Mouse (Mus musculus) kidney, postnatal 36 days (tissue): ENCODE measurements around the gene Tenm1.

Source experiments
- DNase-seq, 2 experiments: peaks; one replicate each; pipeline ENCODE4 v3.0.0; 2021 to 2022; ENCODE audit warnings: mixed read lengths in 2 of 2

The Tenm1 gene

DNA sequence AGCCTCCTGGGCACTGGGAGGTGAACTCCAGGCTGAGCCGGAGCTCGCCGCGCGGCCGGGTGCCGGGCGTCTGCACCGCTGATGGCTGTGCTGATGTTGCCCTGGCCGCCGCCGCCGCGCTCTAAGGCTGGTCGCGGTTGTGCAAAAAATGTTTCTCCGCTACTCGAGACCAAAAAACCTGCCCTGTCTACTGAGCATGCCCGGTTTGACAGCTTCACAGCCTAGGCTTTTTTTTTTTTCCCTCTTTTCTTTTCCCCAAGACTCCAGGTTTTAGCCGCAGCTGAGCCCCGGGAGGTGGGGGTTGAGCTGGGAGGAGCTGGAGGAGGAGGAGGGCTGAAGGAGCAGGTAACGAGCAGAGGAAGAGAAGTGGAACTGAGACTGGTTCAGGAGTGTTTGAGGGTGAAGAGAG lies at the start of gene Tenm1:
TSS of gene Tenm1 (minus strand) at position 272 of the 409 bp plus-strand sequence.
- no peak for DNase-seq

DNA sequence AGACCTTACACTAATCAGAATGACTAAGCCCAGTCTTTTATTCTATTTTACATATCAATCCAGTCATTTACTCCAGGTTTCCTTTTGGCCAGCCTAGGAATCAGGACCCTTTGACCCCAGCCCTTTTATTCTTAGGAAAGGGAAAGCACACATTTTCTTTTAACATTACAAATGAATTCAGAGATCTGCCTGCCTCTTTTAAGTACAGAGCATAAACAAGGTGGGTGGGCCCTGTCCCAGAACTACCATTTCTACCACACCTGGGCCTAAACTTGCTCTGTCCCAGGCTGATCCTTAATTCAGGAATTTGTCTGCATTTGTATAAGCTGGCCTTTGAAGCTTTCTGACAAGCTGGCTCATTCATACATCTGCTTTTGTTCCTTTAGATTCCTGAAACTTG lies 38.4 kb upstream of the Tenm1 start:
- no peak for DNase-seq

DNA sequence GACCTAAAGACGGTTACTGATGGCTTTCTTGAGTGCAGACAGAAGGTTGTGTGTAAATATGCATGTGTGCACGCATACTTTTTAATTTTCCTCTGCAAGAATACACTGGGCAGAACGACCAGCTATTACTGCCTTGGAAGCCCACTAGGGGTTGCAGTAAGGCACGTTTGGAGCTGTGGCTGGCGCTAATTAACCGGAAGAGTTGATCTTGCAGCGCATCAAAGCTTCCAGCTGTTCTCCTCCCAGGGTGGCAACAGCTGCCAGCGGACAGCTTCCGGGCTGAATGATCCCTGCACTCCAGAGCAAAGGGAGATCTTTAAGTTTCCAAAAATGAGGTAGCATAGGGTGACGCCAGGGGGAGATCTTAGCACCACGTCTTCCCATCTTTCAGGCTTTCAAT lies 1.7 kb upstream of the Tenm1 start:
- DNase-seq = no peak

DNA sequence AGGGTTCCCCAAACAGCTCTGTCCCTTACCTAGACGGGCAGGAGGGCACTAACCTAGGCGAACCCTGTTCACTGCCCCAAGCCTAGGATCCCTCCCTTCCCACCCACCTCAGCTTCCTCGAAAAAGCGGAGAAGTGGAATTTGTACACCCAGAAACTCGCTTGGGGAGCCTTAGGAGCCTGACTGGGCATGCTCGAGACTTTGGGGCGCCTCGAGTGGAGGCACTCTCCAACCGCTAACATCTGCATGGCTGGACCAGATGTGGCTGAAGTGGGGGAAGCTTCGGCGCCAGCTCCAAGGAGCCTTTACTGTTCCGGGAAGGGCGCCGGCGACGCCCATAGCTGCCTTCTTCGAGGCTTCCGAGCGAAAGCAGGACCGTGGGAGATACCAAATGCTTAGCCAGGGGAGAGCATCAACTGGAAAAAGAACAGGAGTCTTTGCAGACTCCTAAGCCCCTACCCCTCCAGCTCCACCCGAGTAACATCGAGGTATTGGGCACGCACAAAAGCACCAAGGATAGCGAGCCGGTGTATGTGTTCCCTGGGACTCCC lies 1.1 kb upstream of the Tenm1 start:
- DNase-seq = no peak

DNA sequence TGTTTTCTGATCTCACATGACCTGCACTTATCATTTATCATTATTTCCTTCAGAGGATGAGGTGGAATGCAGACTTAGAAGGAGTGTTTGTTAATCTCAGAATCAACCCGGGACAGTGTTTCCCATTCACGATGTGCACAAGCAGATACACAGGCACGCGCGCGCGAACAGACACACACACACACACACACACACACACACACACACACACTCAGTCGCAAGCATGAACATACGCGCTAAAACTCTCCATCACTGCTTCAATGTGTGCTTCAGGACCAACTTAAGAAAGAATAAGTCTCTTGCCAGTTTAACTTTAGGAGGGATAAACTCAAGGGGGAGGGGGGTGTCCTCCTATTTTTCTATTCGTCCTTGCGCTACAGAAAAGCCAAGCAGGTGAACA lies 411 bp upstream of the Tenm1 start:
- no peak for DNase-seq

DNA sequence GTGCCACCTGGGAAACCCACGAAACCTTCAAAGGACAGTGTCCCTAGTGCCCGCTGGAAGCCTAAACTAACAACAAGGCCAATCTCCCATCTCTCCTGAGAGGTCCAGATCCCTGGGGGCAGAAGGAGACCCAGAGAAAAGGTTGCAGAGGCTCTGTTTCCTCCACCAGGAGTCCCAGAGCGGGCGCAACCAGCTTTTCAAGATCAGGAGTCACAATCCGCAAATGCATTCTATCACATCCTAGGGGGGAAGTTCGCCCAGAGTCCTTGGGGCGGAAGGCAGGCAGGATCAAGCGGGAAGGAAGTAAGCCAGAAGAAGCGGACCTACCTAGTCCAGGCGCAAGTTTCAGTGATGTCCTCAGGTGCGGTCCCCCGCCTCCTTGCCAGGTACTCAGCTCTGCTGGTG lies 963 bp downstream of the Tenm1 start:
- no peak for DNase-seq

DNA sequence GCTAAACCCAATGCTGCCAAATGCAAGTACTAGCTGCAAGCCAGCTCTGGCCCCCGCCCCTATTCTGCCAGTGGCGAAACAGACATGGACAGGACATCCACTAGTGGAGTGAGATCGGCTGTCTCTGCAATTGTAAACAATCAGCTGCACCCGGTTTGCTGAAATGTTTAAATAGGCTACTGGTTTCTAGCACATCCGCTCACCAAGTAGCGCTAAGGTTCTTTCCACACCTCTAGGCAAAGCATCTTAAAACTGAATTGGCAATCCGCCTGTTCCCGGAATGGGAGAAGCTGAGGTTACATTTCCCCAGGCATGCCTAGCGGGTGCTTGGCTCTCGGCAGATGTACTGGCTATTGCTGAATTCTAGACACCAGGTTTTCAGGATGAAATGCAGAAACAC lies 1.8 kb downstream of the Tenm1 start:
- no peak for DNase-seq

DNA sequence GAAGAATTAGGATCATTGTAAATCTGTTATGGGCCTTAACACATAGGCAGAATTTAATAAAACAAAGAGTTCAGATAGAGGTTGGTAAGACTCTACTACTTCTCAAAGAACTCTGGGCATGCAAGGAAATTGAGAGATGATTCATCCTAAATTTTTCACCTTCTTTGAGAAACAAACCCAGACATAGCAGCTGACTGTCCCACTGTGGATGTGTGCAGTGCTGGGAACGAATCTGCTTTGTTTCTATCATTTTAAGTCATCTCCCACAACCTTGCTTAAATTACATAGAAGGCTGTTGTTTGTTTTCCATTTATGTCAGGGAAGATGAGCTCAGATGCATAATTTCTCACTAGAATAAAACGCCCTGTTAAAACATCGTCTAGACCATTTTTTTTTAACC lies 31.0 kb downstream of the Tenm1 start:
- no peak for DNase-seq

DNA sequence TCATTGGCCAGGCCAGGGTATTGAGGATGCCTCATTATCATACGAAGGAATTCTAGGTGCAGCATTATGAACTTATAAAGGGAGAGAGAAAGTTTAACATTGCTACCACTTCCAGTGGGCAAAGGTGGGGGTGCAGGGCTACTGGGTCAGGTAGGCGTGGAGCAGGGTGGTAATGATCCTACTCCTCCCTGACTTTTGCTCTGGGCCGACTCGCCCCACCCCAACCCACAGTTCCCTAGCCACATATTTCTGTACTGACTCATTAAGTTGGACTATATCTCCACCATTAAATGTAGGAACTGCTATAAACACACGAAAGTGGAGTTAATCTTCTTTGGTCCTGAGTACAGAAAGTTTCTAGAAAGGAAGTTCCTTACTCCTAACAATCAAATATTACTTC lies 40.8 kb downstream of the Tenm1 start:
- DNase-seq = no peak

DNA sequence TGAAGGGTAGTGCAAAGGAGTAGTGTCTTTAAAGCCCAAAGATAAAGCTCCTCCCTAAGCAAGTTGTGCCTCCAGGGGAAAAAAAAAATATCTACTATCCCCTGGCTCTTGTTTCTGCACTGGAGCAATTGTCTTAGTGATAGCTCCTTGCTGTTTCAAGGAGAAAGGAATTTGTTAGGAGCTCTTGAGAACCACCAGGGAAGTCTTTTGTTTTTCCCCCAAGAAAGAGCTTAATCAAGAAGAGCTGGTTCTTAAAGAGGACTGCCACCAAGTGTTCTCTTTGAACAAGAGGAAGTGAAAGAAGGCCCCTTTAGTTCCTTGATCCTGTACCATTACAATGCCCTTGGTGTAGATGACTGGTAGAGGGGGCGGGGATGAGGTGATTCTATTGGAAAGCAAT lies 56.4 kb downstream of the Tenm1 start:
- DNase-seq = no peak

DNA sequence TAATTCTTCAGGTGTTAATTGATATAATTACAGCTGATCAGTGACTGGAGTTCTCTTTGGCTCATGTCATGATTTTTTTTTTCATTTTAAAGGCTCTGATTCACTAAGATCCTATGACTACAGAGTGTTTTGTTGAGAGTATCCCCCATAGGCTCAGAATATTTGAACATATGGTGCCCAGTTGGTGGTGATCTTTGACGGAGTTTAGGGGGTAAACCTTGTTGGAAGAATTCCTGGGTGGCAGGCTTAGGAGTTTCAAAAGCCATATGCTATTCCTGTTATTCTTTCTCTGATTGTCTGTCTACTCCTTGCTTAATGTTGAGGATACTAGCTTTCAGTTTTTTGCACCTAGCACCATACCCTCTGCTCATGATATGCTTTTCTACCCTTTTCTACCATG lies 109.6 kb downstream of the Tenm1 start:
- no peak for DNase-seq

DNA sequence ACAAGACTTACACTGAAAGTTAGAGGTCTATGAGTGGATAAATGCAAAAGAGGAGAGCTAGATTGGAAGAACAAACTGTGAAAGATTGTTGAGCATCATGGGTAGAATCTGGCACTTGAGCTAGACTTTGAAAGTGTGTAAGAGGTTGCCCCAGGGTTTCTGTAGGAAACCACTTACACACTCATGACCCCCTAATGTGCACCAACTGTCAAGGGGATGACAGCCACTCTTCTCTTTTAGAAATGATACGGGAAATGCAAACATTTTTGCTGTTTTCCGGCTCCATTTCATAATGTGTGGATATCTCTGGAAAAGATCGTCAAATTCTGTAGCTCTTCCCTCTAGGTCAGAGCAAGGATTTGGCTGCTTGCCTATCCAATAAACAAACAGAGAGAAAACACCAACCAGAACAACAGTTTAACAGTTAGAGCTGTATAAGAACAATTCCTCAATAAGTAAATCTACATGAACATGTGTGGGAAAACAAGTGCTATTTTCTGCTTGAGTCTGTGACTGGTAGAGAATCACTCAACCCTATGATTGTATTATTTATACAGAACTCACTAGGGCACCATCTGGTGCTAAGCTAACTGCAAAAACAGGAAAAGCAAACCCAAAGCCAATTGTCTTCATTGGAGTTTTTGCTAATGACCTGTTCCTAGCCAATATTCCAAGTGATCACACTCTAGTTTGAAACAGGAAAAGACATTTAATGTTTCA lies 111.0 kb downstream of the Tenm1 start:
- no peak for DNase-seq

DNA sequence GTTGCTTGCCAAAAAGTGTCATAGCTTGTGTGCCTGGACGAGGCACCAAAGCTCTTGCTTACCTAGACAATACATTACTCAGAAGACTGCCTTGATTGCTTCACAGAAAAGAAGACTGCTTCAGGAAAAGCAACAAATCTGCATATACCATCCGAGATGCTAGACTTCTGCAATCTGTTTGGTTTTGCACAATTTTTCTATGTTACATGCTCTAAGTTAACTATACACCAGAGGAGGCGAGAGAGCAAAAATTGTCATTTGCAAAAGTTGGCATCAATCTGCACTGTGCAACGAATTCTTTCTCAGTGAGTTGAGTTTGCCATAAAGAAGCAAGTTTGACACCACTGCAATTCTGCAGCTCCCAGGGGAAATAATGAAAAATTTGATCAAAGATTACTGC lies 193.1 kb downstream of the Tenm1 start:
- DNase-seq = no peak

DNA sequence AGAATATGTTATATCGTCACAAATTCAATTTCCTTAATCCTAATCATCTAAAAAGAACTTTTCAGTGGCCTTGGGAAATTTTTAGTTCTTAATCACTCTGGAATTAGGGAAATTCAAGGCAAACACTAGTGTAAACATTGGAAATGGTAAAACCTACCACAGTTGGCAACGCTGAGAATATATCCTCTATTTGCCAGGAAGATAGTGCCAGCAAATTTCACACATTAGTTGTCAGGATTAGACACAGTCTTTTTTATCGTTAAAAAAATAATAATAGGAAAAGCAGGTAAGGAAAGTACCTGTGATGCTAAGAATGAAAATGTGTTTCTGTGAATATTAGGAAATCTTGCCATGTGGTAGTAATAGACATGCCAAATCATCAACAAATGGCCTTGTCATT lies 223.9 kb downstream of the Tenm1 start:
- no peak for DNase-seq

DNA sequence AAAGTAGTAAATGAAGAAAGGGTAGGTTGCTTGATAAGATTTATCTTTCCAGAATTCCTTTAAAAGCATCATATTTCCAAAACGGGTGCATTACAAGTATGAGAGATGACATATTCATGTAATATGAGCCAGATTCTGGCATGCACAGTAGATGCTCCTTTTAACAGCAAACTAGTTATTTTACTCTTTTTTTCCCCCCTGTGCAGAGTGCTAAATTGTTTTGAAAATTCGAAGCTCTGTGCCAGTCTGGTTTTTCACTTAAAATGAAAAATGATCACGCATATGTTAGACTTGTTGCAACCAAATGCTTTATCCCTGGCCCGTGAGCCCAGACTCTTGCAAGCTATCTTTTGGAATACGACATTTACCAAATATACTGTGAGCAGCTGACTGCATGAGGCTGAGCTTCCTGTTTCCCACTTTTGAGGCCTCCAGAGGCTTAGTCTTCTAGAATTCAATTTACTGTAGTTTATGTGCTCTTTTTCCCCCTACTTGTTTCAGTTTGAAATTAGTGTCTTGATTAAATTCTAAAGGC lies 226.6 kb downstream of the Tenm1 start:
- DNase-seq = no peak

DNA sequence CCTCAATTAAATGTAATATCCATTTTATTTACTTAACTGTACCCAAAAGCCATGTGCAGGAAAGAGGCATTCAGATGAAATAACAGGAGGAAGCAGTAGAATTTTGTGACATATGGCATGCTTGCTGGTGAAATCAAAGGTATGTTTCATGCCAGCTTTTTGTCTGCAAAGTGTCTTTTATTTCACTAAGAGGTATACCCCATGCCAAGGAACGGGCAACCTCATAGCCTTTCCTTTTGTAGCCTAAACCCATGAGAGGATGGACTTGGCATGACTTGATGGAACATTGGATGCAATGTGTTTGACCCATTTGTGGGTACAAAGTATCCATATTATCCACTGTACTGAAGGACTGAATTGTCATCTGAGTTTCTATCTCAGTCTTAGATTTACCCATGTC lies 246.0 kb downstream of the Tenm1 start:
- DNase-seq = no peak

DNA sequence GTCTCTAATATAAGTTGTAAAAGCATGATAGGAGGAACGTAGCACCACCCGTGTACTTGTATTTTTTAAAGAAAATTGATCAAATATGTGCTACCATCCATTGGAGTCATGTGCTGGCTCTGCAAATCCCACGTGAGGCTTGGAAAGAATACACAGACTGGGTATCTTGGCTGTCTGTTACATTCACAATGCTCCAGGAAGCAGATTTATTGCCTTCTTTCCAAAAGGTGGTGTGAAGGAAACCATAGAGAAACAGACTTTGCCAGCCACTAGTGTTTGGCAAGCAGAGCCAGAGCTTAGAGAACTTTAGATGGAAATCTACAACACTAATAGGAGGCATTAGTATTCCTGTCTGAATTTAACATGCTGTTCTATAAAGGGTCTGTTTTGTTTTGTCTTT lies 277.4 kb downstream of the Tenm1 start:
- no peak for DNase-seq

DNA sequence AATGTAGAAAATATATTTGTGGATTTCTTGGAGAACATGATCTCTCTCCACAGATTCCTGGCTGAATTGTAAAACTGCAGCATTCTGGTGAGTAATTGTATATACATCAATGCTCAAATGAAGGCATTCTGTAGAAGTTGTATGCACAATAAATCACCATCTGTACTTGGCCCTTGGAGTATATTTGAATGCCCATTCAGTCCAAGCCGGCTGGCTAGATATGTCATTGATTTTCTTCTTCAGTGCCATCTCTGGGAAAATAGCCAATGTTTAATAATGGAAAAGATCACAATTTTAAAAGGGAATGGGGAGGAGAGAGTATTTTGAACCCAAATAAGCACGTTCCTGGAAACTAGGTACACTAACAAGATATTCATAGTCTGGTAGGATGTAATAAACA lies 299.2 kb downstream of the Tenm1 start:
- DNase-seq = no peak

DNA sequence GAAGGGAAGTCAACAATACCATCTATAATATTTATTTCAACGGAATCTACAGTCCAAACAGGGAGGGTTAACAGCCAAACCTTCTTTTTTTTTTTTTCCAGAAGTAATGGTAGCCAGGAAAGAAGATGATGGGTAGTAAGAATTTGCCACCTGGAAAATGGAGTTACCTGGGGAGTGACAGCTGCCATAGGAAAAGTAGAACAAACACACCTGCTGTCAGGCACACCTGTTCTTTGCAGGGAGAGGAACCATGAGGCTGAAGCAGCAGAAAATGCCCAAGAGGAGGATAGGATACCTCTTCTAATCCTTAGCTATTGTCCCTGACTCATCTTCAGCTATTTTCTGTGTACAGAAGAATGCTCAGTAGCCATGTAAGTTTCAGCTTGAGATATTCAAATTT lies 306.4 kb downstream of the Tenm1 start:
- no peak for DNase-seq

DNA sequence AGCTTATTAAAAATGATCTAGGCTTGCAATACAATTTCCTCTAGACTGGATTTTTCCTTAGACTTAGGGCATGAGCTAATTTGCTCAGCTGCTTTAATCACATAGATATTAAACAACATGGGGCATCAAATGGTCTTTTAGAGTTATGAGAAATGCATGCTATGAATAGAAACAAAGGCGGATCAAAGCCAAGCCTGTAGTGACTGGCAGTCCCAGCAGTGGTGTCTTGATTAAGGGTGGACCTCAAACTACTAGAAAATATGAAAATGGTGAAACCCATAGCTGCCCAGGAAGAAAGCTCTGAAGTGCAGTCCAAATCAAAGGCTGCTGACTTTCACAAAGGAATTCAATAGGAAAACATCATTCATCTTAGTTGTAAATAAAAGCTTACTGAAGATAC lies 306.9 kb downstream of the Tenm1 start:
- no peak for DNase-seq

DNA sequence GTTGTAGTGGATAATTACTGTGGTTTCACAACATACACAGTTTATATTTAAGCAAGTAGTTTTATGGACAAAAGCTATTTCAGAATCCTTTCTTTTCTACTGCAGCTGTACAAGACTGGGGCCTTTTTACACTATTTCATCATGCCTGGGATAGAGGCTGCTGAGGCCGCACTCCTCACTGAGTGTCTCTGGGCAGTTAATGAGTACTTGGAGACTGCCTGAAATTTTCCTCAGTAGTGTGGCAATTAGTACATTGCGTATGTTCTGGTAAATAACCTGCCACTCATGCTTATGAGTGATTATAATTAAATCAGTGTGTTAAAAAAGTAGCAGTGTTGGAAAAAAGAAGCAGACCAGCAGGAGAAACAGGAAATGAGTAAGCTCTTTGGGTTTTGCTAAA lies 442.8 kb downstream of the Tenm1 start:
- no peak for DNase-seq

DNA sequence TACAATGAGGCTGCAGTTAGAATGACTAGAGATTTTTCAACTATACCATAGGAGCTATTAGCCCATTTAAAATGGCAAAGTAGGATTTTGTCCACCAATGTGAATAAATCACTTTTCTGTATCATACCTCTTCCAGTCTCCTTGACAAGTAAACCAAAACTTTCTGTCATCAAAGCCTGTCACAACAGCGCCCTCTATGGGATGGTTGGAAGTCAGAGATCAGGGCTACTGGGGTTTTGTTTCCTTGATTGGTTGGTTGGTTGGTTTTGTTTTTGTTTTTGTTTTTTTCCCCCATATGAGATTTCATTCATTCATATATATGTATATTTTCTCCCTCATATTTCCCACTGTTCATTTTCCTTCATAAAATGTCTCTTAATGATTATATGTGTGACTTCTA lies 455.4 kb downstream of the Tenm1 start:
- DNase-seq = peak in 1 of 2 experiments; percentile 1

DNA sequence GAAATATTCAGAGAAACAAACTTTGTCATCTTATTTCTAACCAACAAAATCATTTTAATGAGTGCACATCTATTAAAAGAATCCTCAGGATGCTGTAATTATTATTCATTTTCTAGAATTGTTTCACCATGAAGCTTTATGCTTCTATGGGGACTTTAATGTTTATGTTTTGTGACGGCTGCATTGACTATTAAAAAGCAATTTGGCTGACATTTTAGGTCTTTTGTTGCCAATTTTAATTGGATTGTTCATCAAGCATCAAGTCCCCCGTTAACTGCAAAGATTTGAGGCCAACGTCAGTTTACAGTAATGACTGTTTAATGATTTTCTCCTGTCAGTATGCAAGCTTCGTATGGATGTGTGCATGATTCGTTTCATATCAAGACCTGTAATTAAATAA lies 461.3 kb downstream of the Tenm1 start:
- no peak for DNase-seq

DNA sequence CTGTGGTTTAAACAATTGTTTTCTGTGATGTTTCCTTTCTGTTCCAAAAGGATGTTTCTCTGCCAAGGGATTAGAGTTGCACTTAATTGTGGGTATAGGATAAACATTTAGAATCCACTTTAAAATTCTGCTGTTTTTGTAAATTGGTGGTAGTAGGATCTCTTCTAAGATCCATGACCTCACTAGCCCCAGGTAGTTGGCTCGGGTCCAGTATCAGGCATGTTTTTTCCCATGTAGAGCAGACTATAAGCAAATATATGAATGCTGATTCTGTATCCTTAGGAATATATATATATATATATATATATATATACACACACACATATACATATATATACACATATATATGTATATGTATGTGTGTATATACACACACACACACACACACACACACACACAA lies 567.2 kb downstream of the Tenm1 start:
- DNase-seq = no peak

DNA sequence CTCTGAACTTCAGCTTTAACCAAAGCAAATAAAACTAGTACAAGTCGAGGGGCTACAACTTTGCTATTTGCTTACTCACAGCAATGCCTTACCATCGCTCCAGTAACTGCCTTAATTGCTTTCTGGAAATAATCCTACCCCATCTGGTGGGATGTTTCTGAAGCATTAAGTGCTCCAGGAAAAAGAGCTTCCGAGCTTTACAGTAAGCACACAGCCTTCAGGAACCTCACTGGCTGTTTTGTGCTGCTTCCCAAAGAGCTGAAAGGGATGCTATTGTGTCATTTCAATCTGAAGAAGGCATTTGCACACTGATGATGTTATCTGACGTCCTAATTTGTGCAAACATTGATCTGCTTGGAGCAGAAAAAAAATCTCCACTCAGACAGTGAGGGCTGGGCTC lies 647.4 kb downstream of the Tenm1 start:
- no peak for DNase-seq
